Mouse (Mus musculus) brain, embryonic 14.5 days (tissue): ENCODE results near the gene Tspan15. TPM values are rescaled to one million over a fixed set of nuclear protein-coding genes. Genes with fewer than 3 reads are reported as not detected.

Source experiments
- DNase-seq: peaks from one replicate; pipeline ENCODE4 v3.0.0-alpha.2; 2011; ENCODE audit warnings: low read depth
- CTCF ChIP-seq: fragments of 200-500 bp; IDR thresholded peaks from 2 replicates; pipeline ENCODE4 v1.5.1; 2012; ENCODE audit warnings: inconsistent platforms, mild to moderate bottlenecking, moderate library complexity, borderline replicate concordance; ENCODE audit not compliant: insufficient read depth, insufficient read length; ENCODE audit errors: extremely low read depth
- POLR2A ChIP-seq: fragments of 200-500 bp; IDR thresholded peaks from 2 replicates; pipeline ENCODE4 v1.6.1; 2012; ENCODE audit warnings: mild to moderate bottlenecking, inconsistent platforms, borderline replicate concordance; ENCODE audit not compliant: poor library complexity, insufficient read depth, insufficient read length, severe bottlenecking; ENCODE audit errors: extremely low read depth
- polyA plus RNA-seq: library from polyadenylated mRNA; depleted of rRNA; stranded (reverse); fragments of >200 nt; gene quantifications from 2 replicates; pipeline ENCODE4 v1.2.3, GENCODE M21; 2012; rRNA removed

The Tspan15 gene
- polyA plus RNA-seq, 1 experiment, result 18.6 TPM

GRCm38 (mm10) chr10:62138040-62138439 lies 93.0 kb downstream of the Tspan15 start:
- no peak for TF ChIP-seq POLR2A
- no peak for TF ChIP-seq CTCF
- no peak for DNase-seq

GRCm38 (mm10) chr10:62137150-62137549 lies 93.9 kb downstream of the Tspan15 start:
- DNase-seq, result no peak
- TF ChIP-seq CTCF, result no peak
- TF ChIP-seq POLR2A, result no peak

- TF ChIP-seq POLR2A, result no peak
- DNase-seq, result no peak
These were observed 95.2 kb downstream of the Tspan15 start for GRCm38 (mm10) chr10:62135696-62136470.

Other genes with a start within 250 kb of the Tspan15 start
- gene Neurog3, start 98.2 kb downstream of the Tspan15 start, polyA plus RNA-seq, result 0.07 and 0.43 TPM in 2 replicates
- gene Fam241b, start 87.3 kb downstream of the Tspan15 start, polyA plus RNA-seq, result 72.0 and 92.8 TPM in 2 replicates
- gene Tacr2, start 21.2 kb upstream of the Tspan15 start, polyA plus RNA-seq, result not detected in 2 replicates
- 59.0 and 98.8 TPM in 2 replicates for gene Hk1, start 148.7 kb upstream of the Tspan15 start, polyA plus RNA-seq
- 0.39 and 0.52 TPM in 2 replicates for gene Hkdc1, start 191.2 kb upstream of the Tspan15 start, polyA plus RNA-seq
- gene 4930507D05Rik, start 218.2 kb upstream of the Tspan15 start, polyA plus RNA-seq, result 0.95 and 0.97 TPM in 2 replicates
- 28.3 and 29.9 TPM in 2 replicates for gene Supv3l1, start 218.5 kb upstream of the Tspan15 start, polyA plus RNA-seq